Mouse (Mus musculus): ENCODE data around the gene Frzb.
"Not testable (repeated sequence)": the region's sequence is repeated elsewhere in the genome, so short reads cannot be mapped to it uniquely, and the experiment has no call there.

- not testable (repeated sequence) for TF ChIP-seq POLR2A (IDR thresholded peaks at IDR 0.05; ENCODE audit: borderline replicate concordance, control insufficient read depth, low read depth, low read length); CTCF (IDR thresholded peaks at IDR 0.05; ENCODE audit: control insufficient read depth, insufficient read depth, low read length)
These were observed 47.9 kb upstream of the Frzb start for GRCm38 (mm10) chr2:80495304-80495703.

All from bone marrow, adult 2 months (tissue).